Mouse (Mus musculus): ENCODE measurements around the gene Sgk2.
"Not testable (repeated sequence)": the region's sequence is repeated elsewhere in the genome, so short reads cannot be mapped to it uniquely, and the experiment has no call there.

The Sgk2 gene

GRCm38 (mm10) chr2:162992084-162992437, 4.9 kb downstream of the Sgk2 start:
- no peak for DNase-seq (ENCODE audit: low spot score)

GRCm38 (mm10) chr2:162993881-162994616, 6.9 kb downstream of the Sgk2 start:
- DNase-seq (ENCODE audit: low spot score) = no peak

DNA sequence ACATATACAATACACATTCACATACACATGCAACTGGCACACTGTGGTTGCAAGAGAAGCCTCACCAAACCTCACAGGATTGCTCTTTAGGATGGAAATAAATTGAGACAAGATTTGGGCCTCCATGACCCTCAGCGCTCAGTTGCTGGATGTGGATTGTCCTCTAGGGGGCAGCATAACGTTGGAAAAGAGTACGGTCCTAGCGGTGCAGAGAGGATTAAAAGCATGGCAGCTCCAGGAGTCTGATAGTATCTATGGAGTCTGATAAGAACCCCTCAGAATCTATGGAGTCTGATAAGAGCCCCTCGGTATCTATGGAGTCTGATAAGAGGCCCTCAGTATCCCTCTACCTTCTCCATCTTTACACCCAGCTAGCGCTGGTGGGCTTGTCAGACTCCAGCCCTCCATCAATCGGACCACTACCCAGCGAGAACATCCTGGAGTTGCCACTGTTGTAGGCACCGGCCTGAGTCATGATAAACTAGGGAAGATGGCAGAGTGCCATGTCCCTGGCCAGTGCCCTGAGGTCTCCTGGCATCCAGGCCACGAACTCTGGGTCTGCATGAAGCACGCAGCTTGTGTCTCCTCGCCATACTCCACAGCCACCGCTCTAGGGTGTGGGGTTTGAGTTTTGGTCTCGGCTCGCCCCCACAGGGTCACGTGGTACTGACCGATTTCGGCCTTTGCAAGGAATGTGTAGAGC, 11.5 kb downstream of the Sgk2 start:
- DNase-seq (ENCODE audit: low spot score) = peak; percentile 43

GRCm38 (mm10) chr2:162999744-163000143, 12.6 kb downstream of the Sgk2 start:
- no peak for DNase-seq (ENCODE audit: low spot score)

DNA sequence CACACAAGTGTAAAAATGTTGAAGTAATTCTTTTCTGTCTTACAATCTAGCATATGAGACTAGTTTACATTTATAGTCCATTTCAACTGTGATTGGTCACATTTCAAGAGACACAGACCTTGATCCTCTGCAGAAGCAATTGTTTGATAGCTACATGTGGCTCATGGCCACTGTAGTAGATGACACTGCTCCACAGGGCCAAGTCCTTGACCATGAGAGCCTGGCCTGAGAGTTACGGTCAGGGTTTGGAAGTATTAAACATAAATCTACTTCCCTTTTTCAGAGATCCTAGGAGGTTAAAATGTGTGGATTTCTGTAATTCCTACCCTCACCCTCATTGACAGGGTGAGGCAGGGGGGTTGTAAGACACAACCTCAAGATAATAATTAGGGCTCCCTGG, 13.9 kb downstream of the Sgk2 start:
- no peak for DNase-seq (ENCODE audit: low spot score)

DNA sequence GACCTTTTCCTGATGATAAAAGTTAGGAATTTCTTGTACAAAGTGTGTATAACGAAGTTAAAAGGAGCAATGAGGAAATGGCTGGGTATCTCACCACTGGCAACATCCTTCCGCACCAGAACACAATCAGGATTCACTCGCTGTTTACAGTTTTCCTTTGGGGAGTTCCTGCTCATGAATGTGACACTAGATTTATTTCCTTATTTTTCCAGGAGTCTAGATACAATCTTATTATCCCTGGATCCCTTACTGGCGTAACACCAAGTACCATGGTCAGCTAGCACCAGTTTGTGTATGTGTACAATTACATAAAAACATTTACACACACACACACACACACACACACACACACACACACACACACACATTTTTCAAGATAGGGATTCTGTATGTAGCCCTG, 20.2 kb downstream of the Sgk2 start:
- no peak for DNase-seq (ENCODE audit: low spot score)

- peak; percentile 89 for DNase-seq (ENCODE audit: low spot score)
Measured at GRCm38 (mm10) chr2:163016916-163017743, 30.0 kb downstream of the Sgk2 start, which contains the start of gene Ift52. Gene Ift52 (plus strand): TSS chr2:163017354.

GRCm38 (mm10) chr2:163031289-163031688, 44.2 kb downstream of the Sgk2 start:
- DNase-seq (ENCODE audit: low spot score) = no peak

- DNase-seq (ENCODE audit: low spot score) = no peak
Measured at GRCm38 (mm10) chr2:163031757-163032156, 44.6 kb downstream of the Sgk2 start.

- no peak for DNase-seq (ENCODE audit: low spot score)
Measured at GRCm38 (mm10) chr2:163032622-163033021, 45.5 kb downstream of the Sgk2 start.

- DNase-seq (ENCODE audit: low spot score) = no peak
Measured at GRCm38 (mm10) chr2:163039940-163040339, 52.8 kb downstream of the Sgk2 start.

DNA sequence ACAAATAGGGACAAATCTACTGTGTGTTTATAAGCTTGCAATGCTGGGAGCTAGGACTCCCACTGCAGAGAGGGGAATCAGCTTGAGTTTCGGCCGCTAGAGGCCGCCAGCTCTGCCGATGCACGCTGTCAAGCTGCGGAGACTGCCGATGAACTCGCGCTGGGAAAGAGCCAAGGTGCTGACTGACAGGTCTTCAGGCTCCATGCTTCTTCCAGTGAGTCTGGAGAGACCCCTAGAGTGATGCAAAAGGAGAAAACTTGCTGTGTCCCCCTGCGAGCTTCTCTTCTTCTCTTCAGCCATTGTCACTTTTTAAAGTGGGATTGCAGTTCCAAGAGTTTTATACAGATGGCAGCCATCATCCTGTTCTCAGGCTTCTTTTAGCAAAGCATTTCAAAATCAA, 61.0 kb downstream of the Sgk2 start:
- peak; percentile 68 for DNase-seq (ENCODE audit: low spot score)

DNA sequence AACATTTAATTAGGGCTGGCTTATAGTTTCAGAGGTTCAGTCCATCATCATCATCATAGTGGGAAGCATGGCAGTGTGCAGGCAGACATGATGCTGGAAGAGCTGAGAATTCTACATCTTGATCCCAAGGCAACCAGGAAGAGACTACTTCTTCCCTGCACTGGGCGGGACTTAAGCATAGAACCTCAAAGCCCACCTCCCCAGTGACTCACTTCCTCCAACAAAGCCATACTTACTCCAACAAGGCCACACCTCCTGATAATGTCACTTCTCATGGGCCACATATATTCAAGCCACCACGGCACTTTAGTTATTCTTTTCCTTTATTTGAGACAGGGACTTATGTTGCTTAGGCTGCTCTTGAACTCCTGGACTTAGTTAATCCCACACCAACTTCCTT, 62.0 kb downstream of the Sgk2 start:
- no peak for DNase-seq (ENCODE audit: low spot score)

DNA sequence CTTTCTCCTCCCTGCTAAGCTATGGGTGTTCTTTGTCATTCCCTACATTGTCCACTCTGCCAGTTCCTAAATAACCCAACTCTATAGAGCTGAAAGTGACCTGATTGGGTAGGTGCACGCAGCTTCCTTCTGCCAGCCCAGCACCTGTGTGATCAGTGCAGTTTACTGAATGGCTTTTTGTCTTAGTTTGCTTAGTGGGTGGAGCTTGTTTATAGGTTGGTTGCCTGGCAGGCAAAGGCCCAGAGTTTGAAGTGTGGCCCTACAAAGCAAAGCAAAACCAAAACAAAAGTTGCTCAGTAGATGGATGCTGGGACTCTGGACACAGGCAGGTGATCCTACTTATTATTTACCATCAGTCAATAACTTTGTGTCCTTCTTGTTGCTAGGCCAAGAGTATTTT, 64.6 kb downstream of the Sgk2 start:
- DNase-seq (ENCODE audit: low spot score) = no peak

GRCm38 (mm10) chr2:163052101-163052500, 65.0 kb downstream of the Sgk2 start:
- DNase-seq (ENCODE audit: low spot score) = no peak

DNA sequence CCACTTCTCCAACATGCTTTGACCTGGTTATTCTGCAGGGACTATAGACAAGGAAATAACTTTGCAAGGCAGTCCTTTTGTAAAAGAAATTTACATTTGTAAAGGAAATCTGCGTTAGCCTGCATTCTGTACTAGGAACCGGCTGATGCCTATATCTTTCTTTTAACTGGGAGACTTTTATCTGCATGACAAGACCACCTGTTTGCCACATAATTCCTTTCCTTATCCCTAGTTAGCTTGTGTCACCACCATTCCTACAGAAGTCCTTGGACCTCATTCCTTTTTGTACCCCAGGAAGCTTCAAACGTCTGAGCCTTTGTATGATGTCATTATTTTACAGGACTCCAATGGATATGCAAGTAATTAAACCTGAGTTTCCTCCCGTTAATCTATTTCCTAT, 65.7 kb downstream of the Sgk2 start:
- DNase-seq (ENCODE audit: low spot score) = no peak

GRCm38 (mm10) chr2:163054335-163054840, 67.3 kb downstream of the Sgk2 start, which contains the start of gene Mybl2:
Gene Mybl2 (plus strand): TSS chr2:163054687.
- peak; percentile 93 for DNase-seq (ENCODE audit: low spot score)

- no peak for DNase-seq (ENCODE audit: low spot score)
Measured at GRCm38 (mm10) chr2:163054891-163055494, 67.9 kb downstream of the Sgk2 start.

DNA sequence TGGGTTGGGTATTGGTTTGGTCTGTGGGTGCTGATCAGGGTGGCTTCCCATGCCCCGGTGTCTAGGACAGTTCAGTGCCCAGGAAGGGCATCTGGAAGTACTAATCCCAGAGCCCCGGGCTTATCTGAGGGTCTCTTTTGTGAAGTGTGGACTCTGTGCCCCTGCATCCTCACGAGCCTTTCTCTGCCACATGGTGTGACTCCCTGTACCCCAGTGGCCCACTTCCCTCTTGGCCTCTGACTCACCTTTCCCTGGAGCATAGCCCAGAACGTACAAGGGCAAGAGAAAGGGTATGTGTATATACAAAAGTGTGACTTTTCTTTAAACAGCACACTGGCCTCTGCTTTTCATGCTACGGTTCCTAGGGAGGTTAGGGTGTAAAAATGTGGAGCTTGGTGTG, 68.6 kb downstream of the Sgk2 start:
- DNase-seq (ENCODE audit: low spot score) = no peak

DNA sequence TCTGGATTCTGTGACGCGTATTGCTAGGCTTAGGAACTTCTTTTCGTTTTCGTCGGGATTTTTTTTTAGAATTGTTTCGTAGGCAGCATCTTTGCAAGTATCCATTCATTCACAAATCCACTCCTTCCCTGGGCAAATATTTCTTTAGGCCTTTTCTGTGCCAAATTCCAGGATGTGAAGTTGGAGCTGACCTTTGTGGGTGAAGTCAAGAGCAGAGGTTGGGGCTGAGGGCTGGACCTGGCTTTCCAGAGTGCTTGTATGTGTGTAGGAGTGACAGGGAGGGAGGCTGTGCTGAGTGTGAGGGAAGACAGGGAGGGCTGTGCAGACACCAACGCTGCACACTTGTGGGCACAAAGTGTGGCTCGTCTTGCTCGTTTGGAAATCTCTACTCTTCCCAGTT, 69.5 kb downstream of the Sgk2 start:
- DNase-seq (ENCODE audit: low spot score) = no peak

DNA sequence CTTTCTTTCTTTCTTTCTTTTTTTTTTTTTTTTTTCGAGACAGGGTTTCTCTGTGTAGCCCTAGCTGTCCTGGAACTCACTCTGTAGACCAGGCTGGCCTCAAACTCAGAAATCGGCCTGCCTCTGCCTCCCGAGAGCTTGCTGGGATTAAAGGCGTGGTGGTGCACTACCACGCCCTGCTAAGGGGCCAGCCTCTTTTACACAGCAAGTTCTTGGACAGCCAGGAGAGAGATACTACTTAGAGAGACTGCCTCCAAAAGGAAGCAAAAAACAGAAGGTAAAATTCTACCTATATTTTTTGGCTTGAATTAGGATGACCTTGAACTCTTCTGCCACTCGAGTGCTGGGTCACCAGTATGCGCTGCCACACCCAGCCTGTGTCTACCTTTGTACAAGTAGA, 71.9 kb downstream of the Sgk2 start:
- DNase-seq (ENCODE audit: low spot score) = not testable (repeated sequence)

DNA sequence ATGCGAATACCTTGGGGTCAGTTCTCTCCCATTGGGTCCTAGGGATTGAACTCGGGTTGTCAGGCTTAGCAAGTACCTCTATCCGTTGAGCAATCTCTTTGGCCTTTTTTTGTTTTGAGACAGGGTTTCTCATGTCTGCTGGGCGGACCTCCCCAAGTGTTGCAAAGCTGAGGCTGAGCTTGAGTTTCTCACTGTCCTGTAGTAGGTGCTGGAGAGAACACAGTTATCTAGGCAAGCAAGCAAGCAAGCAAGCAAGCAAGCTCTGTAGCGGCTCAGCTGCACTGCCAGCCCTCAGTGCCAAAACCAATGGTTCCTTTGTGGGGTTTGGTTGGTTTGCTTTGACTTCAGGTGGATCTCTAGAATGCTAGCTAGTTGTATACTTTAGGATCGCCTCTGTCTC, 73.5 kb downstream of the Sgk2 start:
- DNase-seq (ENCODE audit: low spot score) = no peak

Data from ovary, postnatal 36 days (tissue).